Mouse (Mus musculus) adrenal gland, postnatal 4 days (tissue): ENCODE measurements around the gene Gtf3c6. TPM values are rescaled to one million over a fixed set of nuclear protein-coding genes. Genes with fewer than 3 reads are reported as not detected.

Source experiments
- DNase-seq, 2 experiments: peaks; one replicate each; pipeline ENCODE4 v3.0.0; 2021 to 2022; ENCODE audit warnings: low spot score in 2 of 2, mixed read lengths in 2 of 2
- long read RNA-seq, 2 experiments: library from polyadenylated mRNA; stranded (forward); transcript quantifications; one replicate each; pipeline ENCODE4 v2.0.0; 2021
- total RNA-seq, 2 experiments: library from RNA; stranded (reverse); gene quantifications; 2 replicates each; pipeline ENCODE4 v1.2.3; 2021

Gtf3c6 gene
- 10 to 100 TPM; 42.6 to 46.6 TPM for total RNA-seq
- long read RNA-seq, experiment 1, transcript Gtf3c6-201 (6 exons, 887 nt), result minor isoform, 12 of 45 reads
- long read RNA-seq, experiment 1, transcript Gtf3c6-206 (6 exons, 2,526 nt), result major isoform, 24 of 45 reads
- long read RNA-seq, experiment 1, partial matches to known transcripts, result 3 of 45 reads
- long read RNA-seq, experiment 1, other reads (novel, unspliced or antisense), result 6 of 45 reads
- long read RNA-seq, experiment 2, transcript Gtf3c6-206 (6 exons, 2,526 nt), result major isoform, 27 of 49 reads
- long read RNA-seq, experiment 2, transcript Gtf3c6-201 (6 exons, 887 nt), result minor isoform, 9 of 49 reads
- long read RNA-seq, experiment 2, partial matches to known transcripts, result 3 of 49 reads
- long read RNA-seq, experiment 2, other reads (novel, unspliced or antisense), result 9 of 49 reads

DNA sequence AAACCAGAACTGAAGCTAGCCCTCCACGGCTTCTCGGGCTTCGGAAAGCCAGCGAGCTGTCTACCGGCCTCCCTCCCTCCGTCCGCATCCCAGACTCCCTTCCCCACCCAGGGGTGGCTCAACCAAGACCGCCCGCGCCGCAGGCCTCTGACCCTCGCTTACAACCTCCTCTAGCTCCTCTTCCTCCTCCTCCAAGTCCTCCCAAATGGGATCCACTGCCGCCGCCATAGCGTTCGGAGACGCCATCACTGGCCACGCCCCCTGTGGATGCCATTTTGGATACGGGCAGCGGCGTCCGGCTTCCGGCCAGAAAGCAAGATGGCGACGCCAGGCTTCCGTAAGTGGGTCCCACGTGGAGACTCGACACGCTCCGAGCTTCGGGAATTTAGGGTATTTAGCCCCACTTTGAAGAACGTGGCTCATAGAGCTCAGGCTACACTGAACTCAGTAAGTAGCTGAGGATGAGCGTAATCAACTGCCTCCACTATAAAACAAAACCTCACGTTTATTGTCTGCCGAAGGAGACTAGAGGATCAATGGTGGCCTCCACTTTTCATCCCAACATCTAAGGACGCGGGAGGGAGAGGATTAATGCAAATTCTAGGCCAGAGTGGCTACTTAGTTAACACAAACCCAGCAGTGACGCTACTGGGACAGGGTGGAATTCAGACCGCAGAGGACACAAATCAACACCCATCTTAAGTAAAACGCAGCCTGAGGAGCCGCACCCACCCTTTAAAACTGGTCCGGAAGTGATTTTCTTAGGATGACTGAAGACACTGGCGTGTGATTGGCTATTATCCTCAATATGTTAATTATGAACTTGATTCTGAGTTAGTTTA lies at the start of gene Gtf3c6:
Gene Gtf3c6, minus strand, starts transcription at position 695 of the 842 bp plus-strand sequence.
- DNase-seq, result peak; percentile 87 to 89

DNA sequence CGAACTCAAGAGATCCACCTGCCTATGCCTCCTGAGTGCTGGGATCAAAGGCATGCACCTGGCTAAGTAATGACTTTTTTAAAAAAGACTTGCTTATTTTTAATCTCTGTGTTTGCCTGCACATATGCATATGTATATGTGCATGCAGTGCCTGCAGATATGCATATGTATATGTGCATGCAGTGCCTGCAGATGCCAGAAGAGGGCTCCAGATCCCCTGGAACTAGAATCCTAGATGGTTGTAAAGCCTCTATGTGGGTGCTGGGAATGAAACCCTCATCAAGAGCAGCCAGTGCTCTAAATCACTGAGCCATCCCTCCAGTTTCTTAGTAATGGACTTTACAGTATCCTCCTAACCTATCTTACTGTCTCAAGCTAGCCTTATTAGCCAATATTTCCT lies 48.1 kb upstream of the Gtf3c6 start:
- no peak for DNase-seq

DNA sequence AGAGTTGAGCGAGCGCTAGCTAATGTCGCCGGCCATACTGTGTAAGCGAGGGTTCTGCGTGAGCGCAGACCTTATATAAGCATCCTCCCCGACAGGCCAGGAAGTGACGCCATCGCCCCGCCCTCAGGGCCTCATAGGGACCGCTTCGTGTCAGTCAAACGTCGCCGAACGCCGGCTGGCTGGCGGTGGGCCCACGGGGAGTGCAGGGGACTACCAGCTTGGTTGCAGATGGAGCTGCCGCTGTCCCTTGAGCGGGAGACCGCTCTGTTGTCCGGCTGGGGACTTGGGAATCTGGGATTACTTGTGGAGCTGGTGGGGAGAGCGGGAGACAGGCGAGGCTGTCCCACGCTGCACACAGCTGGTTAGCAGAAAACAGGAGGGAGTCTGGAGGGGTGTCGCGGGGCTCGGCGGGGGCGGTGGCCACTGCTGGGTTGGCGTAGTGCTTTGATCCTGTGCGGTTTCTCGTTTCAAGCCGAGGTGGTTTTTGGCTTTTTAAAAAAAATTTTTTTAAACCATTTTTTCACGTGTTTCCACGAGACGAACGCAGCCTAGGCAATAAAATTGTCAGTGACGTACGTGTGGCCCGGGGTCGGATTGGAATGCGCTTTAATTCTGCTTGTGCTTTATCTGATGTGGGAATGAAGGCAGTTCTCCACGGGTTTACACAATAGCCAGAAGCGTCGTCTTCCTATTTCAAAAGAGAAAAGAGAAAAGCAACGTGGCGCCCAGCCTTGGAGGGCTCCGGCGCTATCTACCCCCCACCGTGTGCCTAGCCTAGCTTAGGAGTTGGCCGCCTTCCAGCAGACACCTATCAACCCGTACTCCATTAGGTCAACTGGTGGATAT lies 44.5 kb upstream of the Gtf3c6 start, which contains the start of gene Amd1:
Gene Amd1, minus strand, starts transcription at position 47 of the 846 bp plus-strand sequence.
- DNase-seq, result peak; percentile 99 to 100

DNA sequence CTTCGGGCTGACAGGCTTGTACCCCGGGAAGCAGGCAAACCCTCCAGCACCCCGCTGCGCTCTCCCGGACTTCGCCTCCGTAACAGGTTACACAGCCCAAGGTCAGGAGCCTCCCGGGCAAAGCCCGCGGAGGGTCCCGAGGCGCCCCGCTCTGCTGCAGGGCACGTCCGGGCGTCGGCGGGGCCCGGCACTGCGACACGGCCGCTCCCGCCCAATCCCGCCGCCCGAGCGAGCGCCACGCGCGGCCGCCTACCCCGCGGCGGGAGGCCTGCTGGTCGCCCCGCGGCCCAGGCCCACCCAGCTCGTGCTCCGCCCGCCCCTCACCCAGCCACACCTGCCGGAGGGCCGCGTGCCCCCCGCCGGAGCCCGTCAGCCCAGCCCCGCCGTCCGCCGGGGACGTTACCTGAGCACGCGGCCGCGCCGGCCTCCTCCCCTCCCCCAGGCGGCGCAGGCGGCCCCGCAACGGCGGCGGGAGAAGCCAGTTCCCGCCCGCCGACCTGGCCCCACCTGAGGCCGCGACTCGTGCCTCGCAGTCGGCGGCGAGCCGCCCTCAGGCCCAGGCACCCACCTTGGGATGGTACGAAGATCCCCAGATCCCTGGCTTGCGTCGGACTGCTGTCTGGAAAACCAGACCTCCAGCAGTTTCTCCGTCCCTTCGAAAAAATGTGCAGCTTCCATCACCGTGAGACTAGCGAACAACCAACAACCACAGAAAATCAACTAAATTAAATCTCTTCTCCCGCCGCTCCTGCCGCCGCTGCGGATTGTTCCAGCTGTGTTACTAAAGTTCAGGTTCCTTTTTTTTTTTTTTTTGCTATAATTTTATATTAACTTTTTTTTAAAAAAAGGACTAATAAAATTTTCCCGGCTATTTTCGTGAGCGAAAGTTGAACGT lies 43.5 kb upstream of the Gtf3c6 start:
- DNase-seq, result peak; percentile 10 to 18

DNA sequence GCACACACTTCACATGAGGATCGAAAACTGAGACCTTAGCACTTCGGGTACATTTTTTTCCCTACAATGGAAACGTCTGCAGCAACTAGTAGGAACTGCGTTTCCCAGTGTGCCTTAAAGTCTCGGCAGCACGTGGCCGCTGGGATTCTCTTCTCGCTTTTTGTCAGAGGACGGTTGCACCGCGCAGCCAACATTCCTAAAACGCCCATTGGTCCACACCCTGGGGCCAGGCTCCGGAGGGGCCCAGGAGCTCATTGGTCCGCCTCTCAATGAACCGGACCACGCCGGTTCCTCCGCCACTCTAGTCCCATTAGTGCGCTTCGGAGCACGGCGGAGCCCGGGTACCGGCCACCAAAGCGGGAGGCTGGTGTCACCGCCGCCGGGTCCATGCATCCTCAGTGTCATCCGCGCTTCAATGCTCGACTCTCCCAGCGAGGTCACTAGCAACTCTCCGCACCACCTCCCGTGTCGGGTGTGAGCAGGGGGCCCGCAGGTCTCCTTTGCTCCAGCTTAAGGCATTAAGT lies 42.8 kb upstream of the Gtf3c6 start:
- peak; percentile 60 to 61 for DNase-seq

DNA sequence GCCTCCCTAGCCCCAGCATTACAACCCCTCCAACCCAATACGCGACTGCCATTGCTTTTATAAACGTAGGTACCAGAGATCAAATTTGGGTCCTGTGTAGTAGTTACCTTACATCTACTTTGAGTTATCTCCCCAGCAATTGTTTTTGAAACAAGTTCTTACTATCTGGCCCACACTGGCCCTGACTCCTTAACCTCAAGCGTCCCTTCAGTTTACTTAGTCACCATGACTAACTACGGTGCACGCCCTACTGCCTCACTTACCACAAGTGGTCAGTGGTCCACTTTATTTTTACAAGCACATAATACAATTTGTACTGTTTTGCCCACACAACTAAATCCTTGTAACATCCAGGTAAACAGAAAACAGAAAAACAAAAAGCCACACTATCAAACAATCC lies 34.7 kb upstream of the Gtf3c6 start:
- no peak for DNase-seq

DNA sequence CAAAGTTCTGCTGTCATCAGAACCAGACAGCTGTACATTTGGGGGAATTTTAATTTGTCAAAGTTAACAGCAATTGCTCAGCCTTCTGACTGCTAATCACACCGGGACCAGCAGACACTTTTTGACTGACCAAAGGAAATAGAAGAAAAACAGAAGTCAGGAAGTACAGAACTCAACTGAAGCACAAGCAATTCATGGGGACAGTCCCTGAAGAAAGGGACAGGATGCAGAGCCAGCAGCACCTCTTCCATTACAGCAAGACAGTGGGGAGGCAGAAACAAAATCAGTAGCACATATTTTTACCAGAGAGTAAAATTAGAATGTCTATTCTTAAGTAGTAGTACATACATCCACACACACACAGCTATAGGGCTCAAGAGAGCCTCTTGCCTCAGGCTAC lies 28.9 kb upstream of the Gtf3c6 start:
- no peak for DNase-seq

DNA sequence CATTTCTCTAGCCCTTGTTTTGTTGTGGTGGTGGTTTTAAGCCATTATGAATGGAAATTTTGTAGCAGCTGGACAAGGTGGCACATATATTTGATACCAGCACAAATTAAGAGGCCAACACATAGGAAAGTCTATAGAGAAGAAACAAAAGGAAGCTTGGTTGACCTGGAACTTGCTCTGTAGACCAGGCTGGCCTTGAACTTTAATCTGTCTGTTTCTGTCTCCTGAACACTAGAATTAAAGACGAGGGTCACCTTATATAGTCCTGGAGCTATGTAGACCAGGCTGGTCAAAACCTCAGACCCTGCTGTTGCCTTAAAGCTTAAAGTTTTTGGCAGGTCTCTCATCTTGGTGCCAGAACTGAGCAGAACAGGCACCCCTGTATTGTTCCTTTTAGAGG lies 27.7 kb upstream of the Gtf3c6 start:
- no peak for DNase-seq

DNA sequence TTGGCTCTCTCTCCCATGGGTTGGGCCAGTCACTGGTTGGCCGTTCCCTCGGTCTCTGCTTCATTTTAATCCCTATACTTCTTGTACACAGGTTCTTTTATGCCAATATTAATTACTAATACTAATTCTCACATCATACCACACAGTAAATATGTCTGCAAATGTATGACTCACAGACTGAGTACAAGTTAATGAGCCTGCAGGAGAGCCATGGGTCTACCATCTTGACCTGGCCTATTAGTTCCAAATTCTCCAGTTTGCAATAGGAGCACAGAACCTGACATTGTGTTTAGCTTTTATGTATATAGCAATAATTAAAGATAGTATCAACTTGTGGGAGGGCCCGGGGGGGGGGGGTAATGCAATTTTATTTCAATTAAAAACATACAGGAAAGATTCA lies 27.1 kb upstream of the Gtf3c6 start:
- no peak for DNase-seq

DNA sequence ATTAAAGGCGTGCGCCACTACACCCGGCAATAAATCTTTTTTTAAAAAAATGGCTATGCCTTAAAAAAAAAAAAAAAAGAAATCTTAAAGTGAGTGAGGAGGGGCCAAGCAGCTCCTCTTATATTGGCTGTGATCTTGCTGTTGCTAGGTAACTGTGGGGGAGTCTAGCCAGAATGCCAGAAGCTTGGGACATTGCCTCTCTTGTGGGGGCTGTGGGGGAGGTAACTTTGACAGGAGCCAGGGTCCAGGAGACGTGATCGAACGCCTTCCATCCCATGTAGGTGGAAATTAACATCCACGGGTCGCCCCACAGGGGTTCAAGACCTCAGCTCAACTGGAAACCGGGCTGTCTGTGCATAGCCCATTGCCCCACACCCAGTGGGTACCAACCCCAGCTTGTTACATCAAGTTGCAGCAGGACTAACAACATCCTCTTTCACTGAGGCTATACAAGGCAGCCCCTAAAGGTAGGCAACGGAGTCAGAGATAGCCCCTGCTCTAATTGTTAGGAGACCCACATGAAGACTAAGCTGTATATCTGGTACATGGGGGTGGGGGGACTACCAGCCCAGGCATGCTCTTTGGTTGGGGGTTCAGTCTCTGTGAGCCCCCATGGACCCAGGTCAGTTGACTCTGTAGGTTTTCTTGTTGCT lies 26.4 kb upstream of the Gtf3c6 start:
- DNase-seq, result no peak

DNA sequence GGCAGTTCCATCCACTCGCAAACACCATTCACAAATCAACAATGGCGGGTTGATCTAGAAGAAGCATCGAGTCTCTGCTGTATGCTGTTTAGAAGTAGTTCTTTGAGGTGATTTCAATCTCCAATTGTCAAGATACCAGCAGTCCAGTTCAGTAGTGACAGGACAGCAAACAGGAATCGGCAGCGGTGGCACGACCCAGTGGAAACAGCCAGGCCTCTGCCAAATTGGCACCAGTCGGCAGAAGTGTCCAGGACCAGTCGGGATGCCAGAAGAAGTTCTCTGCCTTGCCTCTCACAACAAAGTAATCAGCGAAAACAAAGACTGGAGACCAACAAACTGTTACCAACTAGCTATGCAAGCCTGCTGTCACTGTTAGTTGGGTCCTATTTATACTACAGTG lies 25.7 kb upstream of the Gtf3c6 start:
- DNase-seq, result no peak

DNA sequence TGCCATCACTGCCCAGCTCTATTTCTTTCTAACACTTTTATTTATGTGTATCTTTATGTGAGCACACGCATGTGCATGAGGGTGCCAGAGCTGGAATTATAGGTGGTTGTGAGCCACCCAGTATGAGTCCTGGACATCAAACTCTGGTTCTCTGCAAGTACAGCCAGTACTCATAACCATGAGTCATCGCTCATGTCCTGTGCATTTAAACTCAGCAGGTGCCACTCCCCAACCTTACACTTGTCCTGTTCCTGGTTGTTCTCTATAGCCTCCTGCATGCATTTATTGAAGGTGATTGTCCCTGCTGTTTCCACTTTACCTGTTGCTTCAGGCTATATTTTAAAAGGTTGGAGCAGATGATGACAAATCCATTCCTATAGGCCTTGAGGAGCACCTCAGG lies 23.7 kb upstream of the Gtf3c6 start:
- DNase-seq, result no peak

DNA sequence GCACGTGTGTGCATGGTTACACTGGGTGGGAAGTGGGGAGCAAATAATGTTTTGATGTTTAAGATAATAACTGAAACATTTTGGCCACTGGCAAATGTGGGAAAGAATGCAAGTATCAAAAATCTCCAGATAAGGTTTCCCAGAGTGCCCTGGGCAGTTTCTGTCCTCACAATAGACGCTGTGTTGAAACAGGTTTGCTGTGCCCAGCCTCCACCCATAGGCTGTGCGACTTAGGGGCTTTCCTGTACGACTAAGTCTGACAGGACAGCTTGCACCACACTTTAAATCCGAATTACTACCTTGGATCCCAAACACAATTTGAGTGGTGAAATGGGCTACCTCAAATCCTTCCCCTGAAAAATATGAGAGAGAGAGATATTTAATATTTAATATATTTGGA lies 20.4 kb upstream of the Gtf3c6 start:
- no peak for DNase-seq

DNA sequence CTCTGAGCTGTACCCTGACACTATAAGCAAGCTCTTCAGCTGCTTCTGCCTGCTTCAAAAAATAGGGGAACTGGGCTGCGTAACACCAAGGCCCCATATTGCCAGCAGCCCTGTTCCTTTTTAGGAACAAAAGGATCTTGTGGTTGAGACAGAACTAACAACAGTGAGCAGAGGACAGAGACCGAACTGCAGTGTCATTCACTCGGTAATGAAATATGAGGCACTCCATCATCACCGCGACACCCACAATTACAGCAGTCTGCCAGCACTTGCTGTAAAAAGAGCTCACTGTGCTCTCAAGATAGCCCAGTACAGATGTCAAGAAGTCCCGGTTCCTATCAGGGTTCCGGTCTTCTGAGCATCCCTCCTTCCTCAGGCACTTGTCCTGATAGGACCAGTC lies 18.1 kb upstream of the Gtf3c6 start:
- DNase-seq, result no peak

DNA sequence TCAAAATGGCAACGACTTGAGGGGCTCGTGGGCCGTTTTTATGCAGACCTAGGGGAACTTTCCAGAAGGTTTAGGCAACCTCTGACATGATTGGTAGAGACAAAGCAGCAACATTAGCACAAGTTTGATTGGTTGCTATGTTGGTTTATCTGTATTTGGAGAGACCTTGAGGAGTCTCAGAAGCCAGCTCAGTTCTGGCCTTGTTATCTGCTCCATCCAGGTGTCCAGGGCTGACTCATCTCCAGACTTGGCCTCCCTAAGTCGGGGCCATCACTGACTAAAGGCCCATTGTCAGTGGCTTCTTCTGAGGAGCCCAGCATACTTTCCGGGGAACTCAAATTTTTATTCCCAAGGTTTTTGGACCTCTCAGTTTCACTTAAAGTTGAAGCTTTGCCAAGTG lies 16.0 kb upstream of the Gtf3c6 start:
- DNase-seq, result no peak

DNA sequence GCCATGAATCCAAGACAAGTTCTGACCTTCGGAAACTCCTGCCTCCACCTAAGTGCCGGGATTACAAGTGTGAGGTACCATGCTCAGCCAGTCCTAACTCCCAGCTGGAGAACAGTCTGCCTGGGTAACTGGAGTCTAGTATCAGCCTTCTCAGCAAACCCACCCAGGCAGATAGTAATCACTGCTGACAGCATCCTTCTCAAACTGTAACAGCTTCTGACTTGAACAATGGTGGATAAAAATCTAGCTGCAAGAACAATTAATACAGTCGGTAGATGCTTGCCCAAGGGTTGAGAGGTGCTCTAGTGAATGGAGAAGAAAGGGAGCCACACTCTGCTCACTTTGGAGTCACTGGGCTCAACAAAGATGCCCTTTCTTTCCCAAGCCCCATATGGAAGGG lies 13.3 kb upstream of the Gtf3c6 start:
- DNase-seq, result no peak

DNA sequence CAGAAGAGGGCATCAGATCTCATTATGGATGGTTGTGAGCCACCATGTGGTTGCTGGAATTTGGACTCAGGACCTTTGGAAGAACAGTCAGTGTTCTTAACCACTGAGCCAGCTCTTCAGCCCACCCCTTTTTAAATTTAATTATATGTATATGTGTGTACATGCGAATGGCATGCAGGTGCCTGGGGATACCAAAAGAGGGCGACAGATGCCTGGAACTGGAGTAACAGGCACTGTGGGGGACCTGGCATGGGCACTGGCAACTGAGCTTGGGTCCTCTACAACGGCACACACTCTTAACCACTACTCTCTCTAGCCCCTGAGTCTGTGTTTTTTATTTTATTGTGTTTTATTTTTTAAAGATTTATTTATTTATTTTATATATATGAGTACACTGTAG lies 7.0 kb upstream of the Gtf3c6 start:
- DNase-seq, result no peak

DNA sequence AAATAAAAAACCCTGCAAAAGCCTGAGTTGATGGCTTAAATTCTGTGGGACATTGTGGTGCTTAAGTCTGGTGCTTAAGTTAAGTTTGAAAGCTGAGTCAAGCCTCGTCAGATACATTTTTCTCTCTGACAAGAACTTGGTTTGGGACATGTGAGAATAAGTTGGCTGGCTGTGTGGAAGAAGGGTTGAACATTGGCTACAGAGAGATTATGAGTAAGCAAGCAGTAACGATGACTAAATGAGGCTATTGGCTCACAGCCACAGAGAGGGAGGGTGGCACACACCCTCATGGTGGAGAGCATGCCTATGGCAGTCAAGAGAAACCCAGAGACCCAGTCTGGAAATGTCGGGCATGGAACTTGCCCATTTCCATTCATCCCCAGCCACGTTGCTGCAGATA lies 5.8 kb upstream of the Gtf3c6 start:
- DNase-seq, result no peak

DNA sequence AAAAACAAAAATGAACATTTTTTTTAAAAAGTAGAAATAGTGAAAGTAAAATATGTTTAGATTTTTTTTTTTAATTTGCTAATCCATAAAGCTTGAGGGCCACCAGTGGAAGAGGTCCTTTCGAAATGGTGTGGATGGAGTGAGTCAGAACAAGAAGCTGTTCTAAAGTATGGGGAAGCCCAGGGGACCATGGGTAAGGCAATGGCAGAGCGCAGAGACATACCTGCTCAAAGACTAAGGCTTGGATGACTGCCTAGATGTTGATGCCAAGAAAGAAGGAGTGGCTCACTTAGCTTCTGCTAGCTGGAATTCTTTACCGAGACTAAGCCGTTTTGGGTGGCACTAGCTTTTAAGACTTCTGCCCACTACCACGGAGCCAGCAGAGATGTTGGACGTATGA lies 4.3 kb upstream of the Gtf3c6 start:
- DNase-seq, result no peak

DNA sequence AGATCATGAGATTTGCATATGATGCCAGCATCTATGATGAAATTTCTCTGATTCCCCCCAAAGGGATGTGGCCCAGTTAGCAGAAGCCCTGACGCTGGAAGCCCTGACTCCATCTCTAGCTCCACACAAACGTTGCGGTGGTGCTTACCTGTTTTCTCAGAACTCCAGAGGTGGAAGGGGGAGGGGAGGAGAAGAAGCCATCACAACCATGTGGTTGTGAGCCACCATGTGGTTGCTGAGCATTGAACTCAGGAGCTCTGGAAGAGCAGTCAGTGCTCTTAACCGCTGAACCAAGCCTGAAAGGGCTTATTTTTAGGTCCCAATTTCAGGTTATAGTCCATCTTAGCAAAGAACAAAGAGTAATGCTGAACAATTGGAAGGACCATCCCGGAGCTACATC lies 2.4 kb upstream of the Gtf3c6 start:
- no peak for DNase-seq
